Mouse (Mus musculus) testis, adult 2 months (tissue): ENCODE measurements around the gene Syngr2. TPM values are rescaled to one million over a fixed set of nuclear protein-coding genes. Genes with fewer than 3 reads are reported as not detected.

Experiments
- H3K27ac ChIP-seq: fragments of 200-500 bp; 2 replicates; pipeline ENCODE4 v1.5.1; 2012; ENCODE audit warnings: low read depth, low read length; ENCODE audit not compliant: control insufficient read depth, insufficient read depth
- H3K27me3 ChIP-seq: fragments of 200-500 bp; 2 replicates; pipeline ENCODE4 v1.6.1; 2012; ENCODE audit warnings: mild to moderate bottlenecking, low read length, moderate library complexity; ENCODE audit not compliant: control insufficient read depth, insufficient read depth
- H3K36me3 ChIP-seq: fragments of 200-500 bp; 2 replicates; pipeline ENCODE4 v1.6.1; 2012; ENCODE audit warnings: mild to moderate bottlenecking, low read length; ENCODE audit not compliant: control insufficient read depth, insufficient read depth
- H3K4me1 ChIP-seq: fragments of 200-500 bp; 2 replicates; pipeline ENCODE4 v1.6.1; 2012; ENCODE audit warnings: low read length; ENCODE audit not compliant: control insufficient read depth, insufficient read depth
- H3K4me3 ChIP-seq: fragments of 200-500 bp; 2 replicates; pipeline ENCODE4 v1.5.1; 2012; ENCODE audit warnings: low read depth, mild to moderate bottlenecking, low read length, moderate library complexity, mixed read lengths; ENCODE audit not compliant: control insufficient read depth
- CTCF ChIP-seq: fragments of 200-500 bp; IDR thresholded peaks from 2 replicates; pipeline ENCODE4 v1.5.1; 2012; ENCODE audit warnings: low read depth, mild to moderate bottlenecking, inconsistent platforms, low read length, moderate library complexity; ENCODE audit not compliant: control insufficient read depth, insufficient read depth, insufficient replicate concordance
- POLR2A ChIP-seq: fragments of 200-500 bp; IDR thresholded peaks from 2 replicates; pipeline ENCODE4 v1.6.1; 2012; ENCODE audit warnings: low read depth, mild to moderate bottlenecking, inconsistent platforms, low read length, moderate library complexity; ENCODE audit not compliant: control insufficient read depth
- polyA plus RNA-seq: library from polyadenylated mRNA; depleted of rRNA; stranded (reverse); fragments of >200 nt; gene quantifications from 2 replicates; pipeline ENCODE4 v1.2.3, GENCODE M21; 2012; rRNA removed

Syngr2 gene
- polyA plus RNA-seq, 1 experiment = 32.5 TPM

DNA sequence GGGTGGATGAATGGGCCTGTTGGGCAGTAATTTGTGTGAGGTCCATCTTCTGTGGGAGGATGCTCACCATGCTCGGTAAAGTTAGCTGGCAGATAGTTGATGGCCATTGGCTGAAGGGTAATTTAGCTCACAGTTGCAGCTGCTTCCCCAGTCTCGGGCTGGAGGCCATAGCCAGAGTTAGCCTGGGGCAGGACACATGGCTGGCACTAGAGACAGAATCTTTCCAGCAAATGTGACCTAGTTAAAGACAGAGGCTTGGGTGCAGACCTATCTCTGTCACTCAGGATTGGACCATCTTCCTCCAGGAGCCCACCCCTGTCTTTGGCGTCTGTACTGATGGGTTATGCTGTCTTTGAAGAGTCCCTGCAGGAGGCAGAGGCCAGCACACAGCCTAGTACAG lies 48.9 kb downstream of the Syngr2 start:
- TF ChIP-seq CTCF = no peak
- TF ChIP-seq POLR2A = no peak
- Histone ChIP-seq H3K4me1 (no peaks in the 10 kb centered on the region), H3K27ac (no peak overlapping the region), H3K4me3 (no peak overlapping the region), H3K27me3 (no peaks in the 10 kb centered on the region), H3K36me3 (peaks cover 4% of the 10 kb centered on the region)

DNA sequence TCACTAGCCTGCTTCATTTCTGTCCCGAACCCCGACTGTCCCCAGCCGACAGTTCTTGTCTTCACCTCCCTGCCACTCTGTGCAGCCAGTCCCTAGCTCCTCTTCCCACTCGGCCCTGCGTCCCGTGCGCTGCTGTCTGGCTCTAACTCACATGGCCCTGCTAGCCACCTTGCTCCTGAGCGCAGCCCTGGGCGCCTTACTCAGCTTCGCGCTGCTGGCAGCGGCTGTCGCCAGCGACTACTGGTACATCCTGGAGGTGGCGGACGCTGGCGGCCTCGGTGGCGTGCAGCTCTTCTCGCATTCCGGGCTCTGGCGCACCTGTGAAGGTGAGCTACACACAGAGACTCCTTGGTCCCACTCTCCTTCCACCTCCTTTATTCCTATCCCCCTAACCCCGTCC lies 51.1 kb downstream of the Syngr2 start, which contains the start of gene Tmem235:
Tmem235 (plus strand) TSS at position 152 of the 400 bp plus-strand sequence.
- Histone ChIP-seq H3K27ac (no peak within 1 kb of the TSS), H3K27me3 (no peaks in the 10 kb centered on the region)
- TF ChIP-seq POLR2A = no peak
- no peak for TF ChIP-seq CTCF

DNA sequence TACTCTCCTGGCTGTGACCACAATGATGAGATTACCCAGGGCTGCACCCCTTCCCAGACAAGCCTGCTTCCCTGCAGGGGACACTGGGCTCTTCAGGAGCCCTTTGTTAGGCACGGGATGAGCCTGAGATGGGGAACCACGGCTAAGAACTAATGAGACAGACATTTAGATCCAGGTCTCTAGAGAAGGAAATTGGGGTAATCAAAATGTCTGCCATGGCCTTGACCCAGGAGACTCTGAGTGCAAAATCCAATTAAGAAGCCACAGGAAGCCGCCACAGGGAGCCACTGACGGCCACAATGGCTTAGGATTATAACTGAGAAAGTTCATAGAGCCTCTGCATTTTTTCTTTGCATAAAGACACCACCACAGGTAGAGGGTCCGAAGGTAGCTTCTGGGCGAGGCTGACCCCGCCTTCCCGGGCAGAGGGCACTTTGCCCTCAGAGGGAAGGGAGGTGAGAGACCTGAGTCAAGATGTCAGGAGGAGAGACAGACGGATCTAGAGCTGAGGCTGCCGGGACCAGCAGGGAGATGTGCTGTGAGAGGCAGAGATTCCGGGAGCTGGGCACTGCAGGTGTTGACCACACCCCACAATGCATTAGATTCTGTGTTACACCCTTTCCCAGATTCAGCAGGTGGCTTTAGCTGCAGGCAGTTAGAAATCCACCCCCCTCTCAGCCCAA lies 53.8 kb downstream of the Syngr2 start:
- Histone ChIP-seq H3K27me3 (no peaks in the 10 kb centered on the region), H3K4me1 (no peaks in the 10 kb centered on the region), H3K36me3 (no peaks in the 10 kb centered on the region), H3K4me3 (no peak overlapping the region), H3K27ac (no peak overlapping the region)
- TF ChIP-seq POLR2A (no peak), CTCF (no peak)

More for the DNA sequence above, 51.1 kb downstream of the Syngr2 start, which contains the start of gene Tmem235:
- H3K4me1 ChIP-seq = no peaks in the 10 kb centered on the region
- H3K36me3 ChIP-seq = no peaks in the 10 kb centered on the region; the same call in 1 of the 2 replicates
- H3K4me3 ChIP-seq = no peak within 1 kb of the TSS

Other genes starting within 250 kb of the Syngr2 start
- 25.4 and 28.0 TPM in 2 replicates for gene Tnrc6c, start 155.4 kb upstream of the Syngr2 start, polyA plus RNA-seq
- gene Tmc8, start 27.6 kb upstream of the Syngr2 start, polyA plus RNA-seq = 1.2 TPM in 2 replicates
- 9.7 and 10.1 TPM in 2 replicates for gene Tmc6, start 27.5 kb upstream of the Syngr2 start, polyA plus RNA-seq
- not detected in 2 replicates for gene 6030468B19Rik, start 12.0 kb upstream of the Syngr2 start, polyA plus RNA-seq
- gene Gm20708, start within 50 bp of the Syngr2 start, polyA plus RNA-seq = 1.0 TPM in 1 of 2 replicates, not detected in the other
- 4.0 and 5.7 TPM in 2 replicates for gene Afmid, start 16.3 kb downstream of the Syngr2 start, polyA plus RNA-seq
- gene Tk1, start 16.4 kb downstream of the Syngr2 start, polyA plus RNA-seq = 4.8 and 5.8 TPM in 2 replicates
- gene Birc5, start 39.6 kb downstream of the Syngr2 start, polyA plus RNA-seq = 46.1 and 46.3 TPM in 2 replicates
- 5.3 and 6.1 TPM in 2 replicates for gene Tmem235, start 51.1 kb downstream of the Syngr2 start, polyA plus RNA-seq
- 2.1 and 2.5 TPM in 2 replicates for gene Tha1, start 63.8 kb downstream of the Syngr2 start, polyA plus RNA-seq
- gene Socs3, start 160.4 kb downstream of the Syngr2 start, polyA plus RNA-seq = 0.51 and 0.61 TPM in 2 replicates
- gene Pgs1, start 176.6 kb downstream of the Syngr2 start, polyA plus RNA-seq = 55.3 and 59.6 TPM in 2 replicates